ENCODE assay signal across 8 mouse cellular contexts in the genomic region with DNA sequence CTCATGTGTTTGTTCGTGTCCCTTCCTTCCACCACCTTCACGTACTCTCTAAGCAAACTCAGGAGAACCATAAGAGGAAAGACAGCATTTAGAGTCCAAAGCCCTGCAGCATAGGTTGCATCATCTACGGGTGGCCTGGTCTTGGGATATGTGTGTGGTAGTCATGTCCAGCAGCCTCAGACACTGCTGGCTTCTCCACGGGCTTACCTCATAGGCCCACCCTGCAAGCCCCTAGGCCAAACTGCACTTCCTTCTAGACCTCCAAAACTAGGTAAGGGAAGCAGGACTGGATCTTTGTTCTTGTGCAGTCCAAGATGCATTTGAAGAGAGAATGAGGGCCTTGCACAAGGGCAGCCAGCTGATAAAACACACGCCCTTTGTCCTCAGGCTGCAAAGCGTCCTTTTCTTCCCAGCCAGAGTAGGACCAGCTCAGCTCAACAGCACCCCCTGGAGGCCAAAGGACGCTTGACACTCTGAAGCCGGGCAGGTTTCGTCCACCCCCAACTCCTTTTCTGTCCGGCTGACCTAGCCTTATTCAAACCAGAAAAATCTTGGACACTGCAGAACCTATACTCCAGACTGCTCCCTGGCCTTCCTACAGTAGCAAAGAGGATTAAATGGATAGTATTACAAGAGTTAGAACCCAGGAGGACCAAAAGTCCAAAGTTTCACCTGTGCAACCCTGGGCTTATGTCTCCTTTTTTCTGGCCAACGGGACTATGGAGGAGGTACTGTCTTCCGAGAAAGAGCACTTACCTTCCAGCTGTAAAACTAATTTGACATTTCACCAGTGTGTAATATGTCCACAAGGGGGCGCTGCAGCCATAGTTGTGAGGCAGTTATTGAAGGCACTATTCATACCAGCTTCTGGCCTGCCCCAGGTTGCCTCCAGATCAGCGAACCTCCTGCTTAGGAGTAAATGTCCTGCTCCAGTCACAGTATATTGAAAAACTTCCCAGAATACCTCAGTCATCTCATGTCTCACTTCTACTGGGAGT. TPM values are rescaled to one million over a fixed set of nuclear protein-coding genes. Genes with fewer than 3 reads are reported as not detected.
DNase-seq lines count a peak whose midpoint lies in the region; ATAC-seq and TF ChIP-seq lines count a peak whose summit lies in the region.

No protein-coding gene starts in this region.

- no peak overlapping the region for H3K9ac ChIP-seq in embryonic facial prominence, embryonic 11.5 days (replicated peaks; ENCODE audit: low read length)
- H3K9ac ChIP-seq in heart, embryonic 13.5 days = no peak overlapping the region
- H3K9ac ChIP-seq in liver, embryonic 14.5 days (replicated peaks) = no peak overlapping the region

- no peak overlapping the region for H3K27ac ChIP-seq in embryonic facial prominence, embryonic 11.5 days (replicated peaks; ENCODE audit: low read depth, low read length)
- H3K27ac ChIP-seq in heart, embryonic 13.5 days (replicated peaks) = no peak overlapping the region
- no peak overlapping the region for H3K27ac ChIP-seq in liver, embryonic 14.5 days

- H3K9me3 ChIP-seq in embryonic facial prominence, embryonic 11.5 days (replicated peaks; ENCODE audit: control insufficient read depth, low read length) = no peaks in the 10 kb centered on the region
- no peaks in the 10 kb centered on the region for H3K9me3 ChIP-seq in heart, embryonic 13.5 days
- H3K9me3 ChIP-seq in liver, embryonic 14.5 days (ENCODE audit: control insufficient read depth, low read length) = no peaks in the 10 kb centered on the region

- no peak overlapping the region for H3K4me2 ChIP-seq in embryonic facial prominence, embryonic 11.5 days (ENCODE audit: low read depth, low read length)
- H3K4me2 ChIP-seq in heart, embryonic 13.5 days = peak overlapping the region; percentile 41
- H3K4me2 ChIP-seq in liver, embryonic 14.5 days (ENCODE audit: low read depth) = no peak overlapping the region

- TF ChIP-seq EP300 in liver, embryonic 14.5 days (IDR thresholded peaks at IDR 0.05; ENCODE audit: low read depth) = no peak

- peak; percentile 56 to 59 for DNase-seq in B cell, adult 2 months
- peak; percentile 88 for DNase-seq in adrenal gland, postnatal 14 days
- peak; percentile 84 for DNase-seq in embryonic facial prominence, embryonic 11.5 days (ENCODE audit: low spot score)
- peak; percentile 72 to 84 for DNase-seq in kidney, postnatal 25 days
- DNase-seq in liver, embryonic 14.5 days (ENCODE audit: low read depth in 3 of 3, low spot score in 3 of 3) = peak in 2 of 3 experiments; percentile 11 to 35
- peak; percentile 18 for DNase-seq in ovary, adult 18-20 months (ENCODE audit: low spot score)
- peak; percentile 40 for DNase-seq in thymus, postnatal 14 days

- H3K27me3 ChIP-seq in embryonic facial prominence, embryonic 11.5 days (ENCODE audit: control insufficient read depth, insufficient read depth, low read length) = no peaks in the 10 kb centered on the region
- peaks cover 4% of the 10 kb centered on the region; the same call in 1 of the 2 replicates for H3K27me3 ChIP-seq in heart, embryonic 13.5 days (replicated peaks)
- H3K27me3 ChIP-seq in liver, embryonic 14.5 days (ENCODE audit: control insufficient read depth, insufficient read depth, low read length) = no peaks in the 10 kb centered on the region

- peak; percentile 49; the same call in 1 of the 2 replicates for ATAC-seq in embryonic facial prominence, embryonic 11.5 days (replicated peaks; ENCODE audit: insufficient number of reproducible peaks, low FRiP score, low TSS enrichment, low read depth)
- ATAC-seq in heart, embryonic 13.5 days (ENCODE audit: extremely low read depth, insufficient number of reproducible peaks, low FRiP score, low TSS enrichment) = no peak
- no peak for ATAC-seq in liver, embryonic 14.5 days (ENCODE audit: insufficient read depth)

- no peaks in the 10 kb centered on the region for H3K36me3 ChIP-seq in embryonic facial prominence, embryonic 11.5 days (replicated peaks; ENCODE audit: control insufficient read depth, insufficient read depth, low read depth, low read length)
- H3K36me3 ChIP-seq in heart, embryonic 13.5 days = no peaks in the 10 kb centered on the region
- no peaks in the 10 kb centered on the region for H3K36me3 ChIP-seq in liver, embryonic 14.5 days (replicated peaks; ENCODE audit: control insufficient read depth, insufficient read depth, low read depth)

- H3K4me1 ChIP-seq in embryonic facial prominence, embryonic 11.5 days (ENCODE audit: control insufficient read depth, insufficient read depth, low read length) = no peaks in the 10 kb centered on the region
- peaks cover 33% of the 10 kb centered on the region for H3K4me1 ChIP-seq in heart, embryonic 13.5 days
- H3K4me1 ChIP-seq in liver, embryonic 14.5 days (replicated peaks; ENCODE audit: control insufficient read depth in 2 of 2, insufficient read depth in 2 of 2, low read length in 1 of 2) = no peaks in the 10 kb centered on the region; a peak in 1 of 4 replicates

- H3K4me3 ChIP-seq in embryonic facial prominence, embryonic 11.5 days (ENCODE audit: low read depth, low read length) = no peak overlapping the region
- no peak overlapping the region for H3K4me3 ChIP-seq in heart, embryonic 13.5 days
- H3K4me3 ChIP-seq in liver, embryonic 14.5 days (ENCODE audit: insufficient read depth in 1 of 2, low read depth in 2 of 2, low read length in 2 of 2) = no peak overlapping the region

- peak; percentile 90 for TF ChIP-seq CTCF in liver, embryonic 14.5 days (IDR thresholded peaks at IDR 0.05; ENCODE audit: low read depth)

- 30% methylated on average over 14 of the region's 14 CpGs for WGBS in embryonic facial prominence, embryonic 11.5 days
- WGBS in heart, embryonic 13.5 days = 28% methylated on average over 14 of the region's 14 CpGs
- 25% methylated on average over 14 of the region's 14 CpGs for WGBS in liver, embryonic 14.5 days (ENCODE audit: insufficient replicate concordance)

RNA-seq across cellular contexts. Expression of gene Krt19, which starts 20.6 kb away (rescaled TPM):
- 6.4 and 6.6 TPM in 2 replicates for total RNA-seq in adrenal gland, postnatal 14 days (2021)
- polyA plus RNA-seq in embryonic facial prominence, embryonic 11.5 days (2014; fragmentation: Nextera tagmentation; extraction: Ambion mirVana) = 8.0 and 10.5 TPM in 2 replicates
- polyA plus RNA-seq in heart, embryonic 13.5 days (2015; fragmentation: Nextera tagmentation; extraction: Ambion mirVana) = 72.6 and 74.0 TPM in 2 replicates
- polyA plus RNA-seq in liver, embryonic 14.5 days (2012; rRNA removed) = 1.8 and 2.0 TPM in 2 replicates
- polyA plus RNA-seq in liver, embryonic 14.5 days (2014; fragmentation: Nextera tagmentation; extraction: Ambion mirVana) = 1.2 and 2.4 TPM in 2 replicates

RNA-seq across cellular contexts. Expression of gene Krt9, which starts 24.0 kb away (rescaled TPM):
- total RNA-seq in adrenal gland, postnatal 14 days (2021) = not detected in 2 replicates
- not detected in 2 replicates for polyA plus RNA-seq in embryonic facial prominence, embryonic 11.5 days (2014; fragmentation: Nextera tagmentation; extraction: Ambion mirVana)
- not detected in 2 replicates for polyA plus RNA-seq in heart, embryonic 13.5 days (2015; fragmentation: Nextera tagmentation; extraction: Ambion mirVana)
- polyA plus RNA-seq in liver, embryonic 14.5 days (2012; rRNA removed) = not detected in 2 replicates
- not detected in 2 replicates for polyA plus RNA-seq in liver, embryonic 14.5 days (2014; fragmentation: Nextera tagmentation; extraction: Ambion mirVana)

RNA-seq across cellular contexts. Expression of gene Krt15, which starts 33.3 kb away (rescaled TPM):
- total RNA-seq in adrenal gland, postnatal 14 days (2021) = not detected in 2 replicates
- 8.2 and 8.6 TPM in 2 replicates for polyA plus RNA-seq in embryonic facial prominence, embryonic 11.5 days (2014; fragmentation: Nextera tagmentation; extraction: Ambion mirVana)
- polyA plus RNA-seq in heart, embryonic 13.5 days (2015; fragmentation: Nextera tagmentation; extraction: Ambion mirVana) = 1.2 and 1.5 TPM in 2 replicates
- 0.18 and 0.35 TPM in 2 replicates for polyA plus RNA-seq in liver, embryonic 14.5 days (2012; rRNA removed)
- polyA plus RNA-seq in liver, embryonic 14.5 days (2014; fragmentation: Nextera tagmentation; extraction: Ambion mirVana) = 0.08 TPM in 1 of 2 replicates, not detected in the other

RNA-seq across cellular contexts. Expression of gene Krt14, which starts 38.3 kb away (rescaled TPM):
- 0.38 and 0.41 TPM in 2 replicates for total RNA-seq in adrenal gland, postnatal 14 days (2021)
- polyA plus RNA-seq in embryonic facial prominence, embryonic 11.5 days (2014; fragmentation: Nextera tagmentation; extraction: Ambion mirVana) = 30.7 and 31.2 TPM in 2 replicates
- polyA plus RNA-seq in heart, embryonic 13.5 days (2015; fragmentation: Nextera tagmentation; extraction: Ambion mirVana) = 3.0 and 3.1 TPM in 2 replicates
- 0.40 and 0.42 TPM in 2 replicates for polyA plus RNA-seq in liver, embryonic 14.5 days (2012; rRNA removed)
- 0.13 and 0.25 TPM in 2 replicates for polyA plus RNA-seq in liver, embryonic 14.5 days (2014; fragmentation: Nextera tagmentation; extraction: Ambion mirVana)

RNA-seq across cellular contexts. Expression of gene Krt13, which starts 47.7 kb away (rescaled TPM):
- total RNA-seq in adrenal gland, postnatal 14 days (2021) = not detected in 2 replicates
- polyA plus RNA-seq in embryonic facial prominence, embryonic 11.5 days (2014; fragmentation: Nextera tagmentation; extraction: Ambion mirVana) = not detected in 2 replicates
- not detected in 2 replicates for polyA plus RNA-seq in heart, embryonic 13.5 days (2015; fragmentation: Nextera tagmentation; extraction: Ambion mirVana)
- polyA plus RNA-seq in liver, embryonic 14.5 days (2012; rRNA removed) = 0.08 TPM in 1 of 2 replicates, not detected in the other
- not detected in 2 replicates for polyA plus RNA-seq in liver, embryonic 14.5 days (2014; fragmentation: Nextera tagmentation; extraction: Ambion mirVana)

Comparison
In these comparisons a context has a peak if more than half of its experiments do, and no peak if none do; other contexts are left out.
1. DNase-seq: peak in every context shown above with its lines; median percentile 88 in adrenal gland, postnatal 14 days; 84 in embryonic facial prominence, embryonic 11.5 days; 78 in kidney, postnatal 25 days; 58 in B cell, adult 2 months; 40 in thymus, postnatal 14 days; 23 in liver, embryonic 14.5 days; 18 in ovary, adult 18-20 months.